Mouse (Mus musculus): ENCODE measurements around the gene Gm20538.

GRCm38 (mm10) chr19:44513054-44513833 is 39.4 kb downstream of the Gm20538 start:
- TF ChIP-seq CTCF (IDR thresholded peaks at IDR 0.05; ENCODE audit: insufficient read depth, low read length) (no peak), POLR2A (IDR thresholded peaks at IDR 0.05; ENCODE audit: borderline replicate concordance, extremely low read depth, low read depth, low read length) (no peak)

All from lung, adult 2 months (tissue).